Mouse (Mus musculus) right cerebral cortex, postnatal 14 days (tissue): Measurements from ENCODE around the gene Mcoln2.

Experiments used
- DNase-seq: peaks from one replicate; pipeline ENCODE4 v3.0.0; 2022

Mcoln2 gene

GRCm38 (mm10) chr3:146149156-146150057 lies at the start of gene Mcoln2:
Gene Mcoln2 (plus strand): TSS chr3:146149833.
- no peak for DNase-seq

- no peak for DNase-seq
Measured at GRCm38 (mm10) chr3:146099925-146100324, 49.7 kb upstream of the Mcoln2 start.

- DNase-seq, result no peak
Measured at GRCm38 (mm10) chr3:146102049-146102448, 47.6 kb upstream of the Mcoln2 start.

GRCm38 (mm10) chr3:146107116-146107849 lies 42.4 kb upstream of the Mcoln2 start:
- DNase-seq, result no peak

- peak; percentile 44 for DNase-seq
Measured at GRCm38 (mm10) chr3:146107921-146108571, 41.6 kb upstream of the Mcoln2 start, which contains the start of gene Wdr63. Gene Wdr63 (minus strand): TSS chr3:146108130.

GRCm38 (mm10) chr3:146108945-146109344 lies 40.7 kb upstream of the Mcoln2 start:
- DNase-seq, result no peak

GRCm38 (mm10) chr3:146110358-146110757 lies 39.3 kb upstream of the Mcoln2 start:
- DNase-seq, result no peak

GRCm38 (mm10) chr3:146110916-146111315 lies 38.7 kb upstream of the Mcoln2 start:
- DNase-seq, result no peak

- no peak for DNase-seq
Measured at GRCm38 (mm10) chr3:146117258-146117996, 32.2 kb upstream of the Mcoln2 start, which contains the start of gene Mcoln3. Gene Mcoln3 (plus strand): TSS chr3:146117450.

GRCm38 (mm10) chr3:146117997-146118457 lies 31.6 kb upstream of the Mcoln2 start:
- DNase-seq, result no peak

GRCm38 (mm10) chr3:146121310-146122124 lies 28.1 kb upstream of the Mcoln2 start:
- DNase-seq, result no peak

GRCm38 (mm10) chr3:146122125-146122420 lies 27.6 kb upstream of the Mcoln2 start:
- no peak for DNase-seq

- no peak for DNase-seq
Measured at GRCm38 (mm10) chr3:146122807-146123463, 26.7 kb upstream of the Mcoln2 start.

GRCm38 (mm10) chr3:146123464-146123825 lies 26.2 kb upstream of the Mcoln2 start:
- DNase-seq, result no peak

GRCm38 (mm10) chr3:146127205-146127604 lies 22.4 kb upstream of the Mcoln2 start:
- no peak for DNase-seq

GRCm38 (mm10) chr3:146134834-146135233 lies 14.8 kb upstream of the Mcoln2 start:
- DNase-seq, result no peak

GRCm38 (mm10) chr3:146135417-146135816 lies 14.2 kb upstream of the Mcoln2 start:
- DNase-seq, result no peak

- no peak for DNase-seq
Measured at GRCm38 (mm10) chr3:146136422-146136821, 13.2 kb upstream of the Mcoln2 start.

GRCm38 (mm10) chr3:146140276-146140675 lies 9.4 kb upstream of the Mcoln2 start:
- DNase-seq, result no peak

- DNase-seq, result no peak
Measured at GRCm38 (mm10) chr3:146142523-146142922, 7.1 kb upstream of the Mcoln2 start.

- no peak for DNase-seq
Measured at GRCm38 (mm10) chr3:146145501-146145900, 4.1 kb upstream of the Mcoln2 start.
